Mouse (Mus musculus): ENCODE results near the gene Zfp872.

GRCm38 (mm10) chr9:22244242-22244641 is 56.4 kb downstream of the Zfp872 start:
- TF ChIP-seq CTCF (IDR thresholded peaks at IDR 0.05; ENCODE audit: low read depth, low read length) (no peak), POLR2A (IDR thresholded peaks at IDR 0.05; ENCODE audit: extremely low read depth, insufficient read depth, low read length) (no peak)
